Mouse (Mus musculus): ENCODE measurements around the gene Lcorl.
"Not testable (repeated sequence)": the region's sequence is repeated elsewhere in the genome, so short reads cannot be mapped to it uniquely, and the experiment has no call there.

Gene Lcorl

DNA sequence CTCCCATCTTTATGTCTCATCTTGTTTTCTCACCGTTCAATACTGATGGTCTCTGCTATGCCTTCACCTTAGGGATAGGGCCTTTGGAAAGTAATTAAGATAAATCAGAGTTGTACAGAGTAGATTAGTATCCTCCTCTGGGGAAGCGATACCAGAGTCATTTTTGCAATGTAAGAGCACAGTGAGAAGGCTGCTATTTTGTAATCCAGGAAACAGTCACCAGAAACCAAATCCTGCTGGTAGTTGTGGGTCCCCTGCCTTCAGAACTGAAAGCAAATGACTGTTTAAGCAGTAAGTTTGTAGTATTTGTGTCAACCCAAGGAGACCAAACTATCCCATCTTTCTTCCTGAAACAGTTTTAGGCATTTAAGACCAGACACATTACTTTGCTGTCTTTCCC is 147.8 kb downstream of the Lcorl start:
- no peak for DNase-seq (ENCODE audit: low spot score in 2 of 2)

DNA sequence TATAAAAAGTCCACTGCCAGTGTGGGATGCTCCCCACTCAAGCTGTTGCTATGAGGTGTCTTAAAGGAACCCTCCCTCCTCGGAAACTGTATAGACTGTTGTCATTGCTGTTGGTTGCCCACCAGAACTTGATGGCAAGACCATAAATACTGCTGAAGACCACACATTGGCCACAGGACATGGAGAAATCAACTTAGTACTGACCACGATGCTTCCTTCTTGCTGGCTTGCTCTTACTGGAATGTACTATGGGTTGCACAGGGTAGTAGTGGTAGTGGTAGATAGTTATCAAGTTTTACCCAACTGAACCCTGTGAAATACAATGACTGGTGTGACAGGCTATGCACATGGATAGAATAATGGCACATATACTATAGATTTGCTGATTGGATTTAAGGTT is 150.6 kb downstream of the Lcorl start:
- no peak for DNase-seq (ENCODE audit: low spot score in 2 of 2)

DNA sequence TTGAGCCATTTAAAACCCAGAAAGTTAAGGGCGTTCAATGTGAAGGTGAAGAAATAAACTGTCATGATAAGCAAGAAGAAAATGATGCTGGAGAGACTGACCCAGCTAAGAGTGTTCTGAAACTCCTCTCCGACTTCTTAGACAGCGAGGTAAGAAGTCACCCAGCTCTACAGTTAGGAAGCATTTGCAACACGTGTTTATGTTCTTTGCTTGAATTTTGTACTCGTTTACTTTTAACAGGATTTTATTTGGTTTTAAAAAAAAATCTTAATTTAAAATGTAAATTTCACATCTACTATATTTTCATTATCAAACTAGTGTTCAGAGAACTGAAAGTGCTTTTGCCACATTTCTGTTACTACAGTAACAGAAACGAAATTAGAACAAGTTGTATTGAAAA is 165.7 kb downstream of the Lcorl start:
- DNase-seq (ENCODE audit: low spot score in 2 of 2): no peak

DNA sequence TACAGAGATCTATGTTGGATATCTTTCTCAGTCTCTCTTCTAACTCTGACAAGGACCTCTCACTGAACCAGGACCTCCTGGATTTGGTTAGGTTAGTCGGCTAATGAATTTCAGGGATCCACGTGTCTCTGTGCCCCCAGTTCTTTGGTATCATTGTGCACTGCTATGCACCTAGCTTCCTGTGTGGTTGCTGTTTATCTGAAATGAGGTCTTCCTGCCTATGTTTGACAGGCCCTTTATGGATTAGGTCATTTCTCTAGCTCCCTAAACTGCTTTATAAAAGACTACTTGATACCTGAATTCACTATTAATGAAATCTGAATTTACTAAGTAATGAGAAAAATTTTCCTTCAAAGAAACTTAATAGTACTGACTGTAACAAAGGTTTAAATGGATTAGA is 166.6 kb downstream of the Lcorl start:
- no peak for DNase-seq (ENCODE audit: low spot score in 2 of 2)

DNA sequence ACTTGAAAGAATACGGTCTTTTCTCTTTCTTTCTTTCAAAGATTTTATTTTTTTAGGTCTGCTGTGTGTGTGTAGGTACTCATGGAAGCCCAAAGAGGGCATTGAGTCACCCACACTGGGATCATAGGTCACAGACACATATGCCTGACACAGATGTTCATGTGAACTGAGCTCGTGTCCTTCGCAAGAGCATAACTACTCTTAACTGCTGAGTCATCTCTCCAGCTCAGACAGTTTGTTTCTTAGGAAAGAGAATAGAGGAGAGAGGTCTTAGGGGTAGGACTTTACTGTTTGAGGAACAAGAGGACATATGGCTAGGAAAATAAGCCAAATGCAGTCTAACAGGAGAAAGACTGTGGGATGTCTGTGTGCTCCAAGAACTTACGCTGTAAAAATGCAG is 168.3 kb downstream of the Lcorl start:
- DNase-seq (ENCODE audit: low spot score in 2 of 2): no peak

DNA sequence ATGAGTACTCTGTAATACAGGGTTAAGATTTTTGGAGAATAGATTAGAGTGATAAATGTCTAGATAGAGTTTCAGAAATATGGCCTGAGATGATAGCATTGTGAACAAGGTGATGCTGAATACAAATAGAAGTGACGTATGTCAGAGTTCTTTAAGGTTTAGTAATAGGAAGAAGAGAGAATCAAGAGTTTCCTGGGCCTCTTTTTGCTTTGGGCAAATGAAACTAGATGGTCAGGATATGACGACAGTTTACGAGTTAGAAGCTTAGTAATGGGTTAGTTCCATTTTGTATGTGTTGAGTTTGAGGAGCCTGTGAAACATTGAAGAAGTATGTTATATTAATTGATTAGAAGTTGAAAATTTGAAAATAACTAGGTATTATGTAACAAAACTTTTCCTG is 171.2 kb downstream of the Lcorl start:
- DNase-seq (ENCODE audit: low spot score in 2 of 2): no peak

DNA sequence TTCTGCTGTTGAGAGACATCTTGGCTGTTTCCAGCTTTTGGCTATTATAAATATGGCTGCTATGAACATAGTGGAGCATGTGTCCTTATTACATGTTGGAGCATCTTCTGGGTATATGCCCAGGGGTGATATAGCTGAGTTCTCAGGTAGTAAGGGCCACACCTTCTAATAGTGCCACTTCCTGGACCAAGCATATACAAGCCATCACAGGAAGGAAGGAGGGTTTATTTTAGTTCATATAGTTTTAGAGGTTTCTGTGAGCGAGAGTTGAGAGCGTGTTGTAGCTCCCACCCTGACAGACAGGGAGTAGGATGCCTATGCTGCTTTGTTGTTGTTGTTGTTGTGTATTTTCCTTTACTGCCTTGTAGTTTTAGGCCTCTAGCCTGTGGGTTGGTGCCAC is 172.2 kb downstream of the Lcorl start:
- DNase-seq (ENCODE audit: low spot score in 2 of 2): no peak

DNA sequence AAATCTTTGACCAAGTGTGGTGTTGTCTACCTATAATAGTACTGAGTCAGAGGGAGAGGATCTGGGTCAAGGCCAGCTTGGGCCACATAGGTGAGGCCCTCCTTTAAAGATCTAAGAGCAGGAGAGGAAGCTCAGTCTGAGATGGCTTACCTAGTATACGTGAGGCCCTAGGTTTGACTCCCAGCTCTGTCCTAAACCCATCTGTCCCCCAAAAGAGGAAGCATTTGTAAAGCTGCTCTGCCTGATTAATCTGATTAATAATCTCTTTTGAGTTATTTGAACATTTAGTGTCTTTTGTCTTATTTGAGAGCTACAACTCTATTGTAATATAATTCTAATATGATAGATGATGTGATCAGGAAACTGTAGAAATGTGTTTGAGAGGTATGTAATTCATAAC is 174.0 kb downstream of the Lcorl start:
- DNase-seq (ENCODE audit: low spot score in 2 of 2): no peak

DNA sequence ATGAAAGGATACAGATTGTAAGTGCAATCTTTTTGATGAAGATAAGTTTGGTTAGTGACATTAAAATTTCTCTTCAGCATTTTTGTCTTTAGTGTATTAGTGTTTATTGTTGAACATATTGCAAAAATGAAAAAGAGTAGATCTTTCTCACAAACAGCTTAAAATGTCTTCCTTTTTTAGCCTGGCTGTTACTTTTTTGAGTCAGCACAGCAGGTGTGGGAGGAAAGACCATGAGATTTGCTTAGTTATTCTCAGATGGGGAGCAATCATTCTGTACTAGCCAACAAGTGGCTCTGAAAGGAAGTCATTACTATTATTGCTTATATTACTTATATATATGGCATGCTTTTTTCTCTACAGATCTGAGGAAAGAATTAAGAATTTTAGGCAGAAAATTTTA is 177.5 kb downstream of the Lcorl start:
- DNase-seq (ENCODE audit: low spot score in 2 of 2): no peak

DNA sequence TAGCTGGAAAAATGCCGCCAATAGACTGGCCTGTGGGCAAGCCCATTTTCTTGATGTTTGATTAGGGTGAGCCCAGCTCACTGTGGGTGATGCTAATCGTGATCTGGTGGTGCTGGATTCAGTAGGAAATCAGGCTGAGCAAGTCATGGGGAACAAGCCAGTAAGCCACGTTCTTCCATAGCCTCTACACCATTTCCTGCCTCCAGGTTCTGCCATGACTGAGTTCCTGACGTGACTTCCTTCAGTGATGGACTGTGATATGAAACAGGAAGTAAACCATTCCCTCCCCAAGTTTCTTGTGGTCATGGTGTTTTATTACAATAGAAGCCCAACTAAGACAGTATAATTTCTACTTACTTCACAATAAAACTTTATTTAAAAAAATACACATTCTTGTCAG is 179.8 kb downstream of the Lcorl start:
- no peak for DNase-seq (ENCODE audit: low spot score in 2 of 2)

DNA sequence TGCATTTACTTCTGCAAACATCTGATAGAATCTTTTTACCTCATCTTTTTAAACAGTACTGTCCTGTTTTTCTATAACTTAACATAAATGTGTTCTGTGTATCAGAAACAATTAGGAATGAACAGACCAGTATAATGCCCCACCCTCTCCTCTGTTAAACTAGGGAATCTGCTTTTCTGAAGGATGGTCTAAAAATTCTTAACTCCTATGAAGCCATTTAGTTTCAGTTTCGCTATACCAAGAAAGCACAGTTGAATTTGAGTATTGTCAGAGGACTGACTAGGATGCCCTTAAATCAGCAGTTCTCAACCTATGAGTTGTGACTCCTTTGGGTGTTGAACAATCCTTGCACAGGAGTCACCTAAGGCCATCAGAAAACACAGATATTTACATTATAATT is 182.4 kb downstream of the Lcorl start:
- DNase-seq (ENCODE audit: low spot score in 2 of 2): no peak

DNA sequence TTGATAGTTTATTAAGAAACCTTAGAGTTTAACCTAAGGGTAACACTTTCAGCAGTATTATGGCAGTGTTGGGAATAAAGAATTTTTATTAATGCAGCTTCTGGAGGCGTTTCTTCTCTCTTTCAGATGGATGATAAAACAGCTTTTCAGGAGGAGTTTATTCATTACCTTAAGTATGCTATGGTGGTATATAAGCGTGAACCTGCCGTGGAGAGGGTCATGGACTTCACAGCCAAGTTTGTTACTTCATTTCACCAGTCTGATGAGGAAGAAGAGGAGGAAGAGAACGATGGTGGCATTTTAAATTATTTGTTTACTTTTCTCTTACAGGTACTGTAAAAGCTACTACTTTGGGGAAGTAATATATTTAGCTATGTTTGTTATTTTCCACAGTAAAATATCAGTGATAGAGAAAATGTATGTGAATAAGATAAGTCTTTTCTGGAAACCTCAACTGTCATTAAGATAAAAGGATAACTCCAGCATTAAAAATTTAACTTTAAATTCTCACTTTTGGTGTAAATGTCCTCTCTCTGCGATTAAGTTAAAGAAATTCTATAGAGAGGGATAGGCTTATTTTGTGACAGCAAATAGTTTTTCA is 186.4 kb downstream of the Lcorl start:
- no peak for DNase-seq (ENCODE audit: low spot score in 2 of 2)

DNA sequence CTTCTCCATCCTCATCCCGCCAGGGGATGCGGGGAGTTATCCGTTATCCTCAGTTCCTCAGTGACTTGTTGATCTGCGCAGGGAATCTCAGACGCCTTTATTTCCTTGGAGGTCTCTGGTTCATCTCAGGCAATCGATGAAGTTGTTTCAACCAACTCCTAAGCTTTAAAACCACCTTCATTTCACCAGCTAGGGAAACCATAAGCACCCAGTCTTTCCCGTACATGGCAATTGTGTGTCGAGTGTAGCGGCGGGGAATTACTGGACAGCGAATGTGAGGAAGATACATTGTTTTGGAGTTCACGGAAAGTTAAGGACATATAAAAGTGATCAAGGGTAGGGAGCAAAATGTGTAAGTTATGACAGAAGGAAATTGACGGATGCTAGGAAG is 187.1 kb downstream of the Lcorl start:
- DNase-seq (ENCODE audit: low spot score in 2 of 2): no peak

DNA sequence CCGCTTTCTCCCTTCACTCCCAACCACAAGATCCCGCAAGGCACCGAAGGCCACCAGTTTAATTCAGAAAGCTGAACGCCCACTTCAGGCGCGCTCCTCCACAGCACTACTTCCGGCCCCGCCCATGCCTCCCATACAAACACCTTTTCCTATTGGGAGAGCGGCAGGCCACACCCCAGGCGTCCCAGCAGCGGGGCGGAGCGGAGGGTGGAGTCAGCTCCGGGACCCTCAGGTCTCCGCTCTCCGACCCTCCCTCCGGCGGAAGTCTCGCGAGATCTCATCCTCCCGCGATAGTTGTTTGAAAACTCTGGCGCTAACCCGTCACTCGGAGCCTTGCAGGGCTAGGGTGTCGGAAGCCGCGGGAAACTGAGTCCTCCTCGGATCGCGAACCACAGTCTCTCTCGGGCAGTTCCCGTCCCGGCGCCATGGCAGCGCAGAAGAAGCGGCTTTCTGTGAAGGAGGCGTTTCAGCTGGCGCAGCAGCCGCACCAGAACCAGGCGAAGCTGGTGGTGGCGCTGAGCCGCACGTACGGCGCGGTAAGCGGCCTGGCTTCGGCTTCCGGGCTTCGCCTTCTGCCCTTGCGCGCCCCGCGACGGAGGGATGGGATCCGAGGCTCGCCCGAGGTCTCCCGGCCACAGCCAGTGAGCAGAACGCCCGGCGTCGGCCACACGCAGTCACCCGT is 187.7 kb downstream of the Lcorl start, which contains the start of gene Ncapg:
TSS of gene Ncapg (plus strand) at position 322 of the 682 bp plus-strand sequence.
- DNase-seq (ENCODE audit: low spot score in 2 of 2): peak; percentile 98 to 100

DNA sequence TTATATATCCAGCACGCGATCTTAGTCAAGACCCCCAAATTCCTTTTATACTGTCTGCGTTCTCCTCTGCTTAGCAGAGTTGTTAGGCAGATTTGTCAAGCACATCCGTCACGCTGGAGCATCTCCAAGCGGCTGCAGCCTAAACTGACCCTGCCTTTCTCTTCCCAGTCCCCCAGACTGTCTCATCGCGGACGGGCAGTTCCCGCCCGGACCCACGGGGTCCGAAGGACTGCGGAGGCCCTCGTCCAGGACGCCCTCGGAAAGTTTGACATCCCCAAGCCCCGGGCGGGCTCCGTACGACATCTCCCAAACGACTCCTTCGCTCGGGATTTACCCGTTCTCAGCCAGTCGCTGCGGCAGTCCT is 188.2 kb downstream of the Lcorl start:
- DNase-seq (ENCODE audit: low spot score in 2 of 2): no peak

DNA sequence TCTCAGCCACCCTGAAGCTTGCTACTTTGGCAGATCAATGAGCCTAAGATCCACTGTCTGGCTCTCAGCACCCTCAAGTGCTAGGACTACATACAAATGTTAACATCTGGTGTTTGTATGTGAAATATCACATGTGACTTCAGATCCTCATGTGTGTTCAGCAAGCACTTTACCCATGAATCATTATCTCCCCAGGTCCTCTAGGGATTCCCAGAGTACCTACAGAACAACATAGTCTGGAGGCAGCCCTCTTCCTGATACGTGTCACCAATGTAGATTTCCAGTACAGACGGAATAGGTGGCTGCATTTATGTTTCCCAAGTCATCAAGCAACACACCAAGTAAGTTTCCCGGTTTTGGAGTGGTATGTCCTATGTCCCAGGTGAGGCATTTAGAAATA is 188.6 kb downstream of the Lcorl start:
- no peak for DNase-seq (ENCODE audit: low spot score in 2 of 2)

DNA sequence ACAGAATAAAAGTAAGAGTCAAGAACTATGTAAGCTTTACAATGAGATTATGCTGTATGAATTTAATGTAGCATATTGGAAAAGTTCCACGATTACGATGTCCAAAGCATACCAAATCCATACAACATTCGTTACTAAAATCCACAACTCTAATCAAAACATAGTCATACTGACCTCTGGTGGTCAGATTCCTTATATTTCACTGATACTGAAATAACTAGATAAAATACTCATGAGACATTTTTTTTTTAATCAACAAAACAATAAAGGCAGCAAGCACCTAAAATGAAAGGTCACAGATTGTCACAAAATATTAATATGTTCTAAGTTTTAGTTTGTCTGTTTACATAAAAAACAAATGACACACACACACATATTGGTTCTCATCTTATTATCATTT is 189.1 kb downstream of the Lcorl start:
- DNase-seq (ENCODE audit: low spot score in 2 of 2): no peak

DNA sequence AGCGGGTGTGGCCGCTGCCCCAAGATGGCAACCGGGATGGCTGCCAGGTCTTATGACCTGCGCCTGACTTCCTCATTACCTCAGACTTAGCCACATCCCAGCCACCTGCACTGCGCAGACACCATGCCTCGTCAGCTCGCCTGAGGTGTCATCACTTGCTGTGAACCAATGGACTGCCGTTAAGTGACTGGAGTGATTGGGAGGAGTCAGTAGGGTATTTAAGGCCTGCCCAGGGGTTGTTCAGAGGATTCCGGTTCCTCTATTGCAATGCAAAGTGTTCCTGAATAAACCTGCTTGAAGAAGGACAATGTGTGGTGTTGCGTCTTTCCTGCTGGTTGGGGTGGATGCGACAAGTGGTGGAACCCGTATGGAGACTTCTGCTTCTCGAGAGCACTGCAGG is 199.0 kb downstream of the Lcorl start:
- DNase-seq (ENCODE audit: low spot score in 2 of 2): not testable (repeated sequence)

DNA sequence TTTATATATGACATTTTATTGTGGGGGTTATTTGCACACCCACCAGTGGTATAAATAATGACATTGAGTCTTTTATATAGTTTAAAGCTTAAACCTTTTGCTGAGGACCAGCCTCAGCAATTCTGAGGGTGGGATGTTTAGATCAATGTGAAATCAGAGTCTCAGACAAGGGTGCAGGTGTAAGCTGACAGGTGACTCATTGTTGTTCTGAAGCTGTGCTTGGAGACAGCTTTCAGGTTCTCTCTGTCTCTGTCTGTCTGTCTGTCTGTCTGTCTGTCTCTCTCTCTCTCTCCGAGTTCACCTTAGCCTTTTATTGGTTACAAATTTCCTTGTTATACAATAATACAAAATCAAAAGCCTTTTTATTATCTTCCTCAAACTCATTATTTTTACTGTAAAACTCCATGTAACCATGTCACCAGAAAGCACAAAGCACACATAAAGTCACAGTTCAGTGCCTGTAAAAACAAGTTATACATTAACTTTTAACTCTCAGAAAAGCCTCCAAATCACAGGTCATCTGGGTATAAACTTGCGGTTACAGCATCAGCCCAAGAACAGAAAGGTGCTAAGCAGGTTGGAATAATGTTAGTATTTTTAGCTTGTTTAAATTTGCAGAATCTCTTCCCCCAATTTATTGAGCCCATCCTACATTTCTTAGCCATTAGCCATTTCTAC is 206.2 kb downstream of the Lcorl start:
- no peak for DNase-seq (ENCODE audit: low spot score in 2 of 2)

Measured in urinary bladder, postnatal 4 days (tissue).